Mouse (Mus musculus) heart, embryonic 12.5 days (tissue): ENCODE measurements around the gene Heyl. TPM values are rescaled to one million over a fixed set of nuclear protein-coding genes. Genes with fewer than 3 reads are reported as not detected.

Source experiments
- ATAC-seq: fragments of 200-750 bp; cut with Nextera tagmentation; 2 replicates; pipeline ENCODE4 v1.8.0; 2017; ENCODE audit warnings: moderate TSS enrichment, moderate library complexity; ENCODE audit not compliant: insufficient number of reproducible peaks, low FRiP score
- H3K27ac ChIP-seq: fragments of 300-500 bp; sonication (generic); 2 replicates; pipeline ENCODE4 v1.5.1; 2016; ENCODE audit warnings: mild to moderate bottlenecking, moderate library complexity; ENCODE audit not compliant: poor library complexity, severe bottlenecking
- H3K27me3 ChIP-seq: fragments of 300-500 bp; sonication (generic); replicated peaks from 2 replicates; pipeline ENCODE4 v1.6.1; 2016; ENCODE audit warnings: mild to moderate bottlenecking, moderate library complexity
- H3K36me3 ChIP-seq: fragments of 300-500 bp; sonication (generic); 2 replicates; pipeline ENCODE4 v1.6.1; 2016; ENCODE audit warnings: mild to moderate bottlenecking, moderate library complexity
- H3K4me1 ChIP-seq: fragments of 300-500 bp; sonication (generic); replicated peaks from 2 replicates; pipeline ENCODE4 v1.6.1; 2016; ENCODE audit warnings: mild to moderate bottlenecking
- H3K4me2 ChIP-seq: fragments of 300-500 bp; sonication (generic); 2 replicates; pipeline ENCODE4 v1.6.1; 2016; ENCODE audit warnings: mild to moderate bottlenecking, moderate library complexity
- H3K4me3 ChIP-seq: fragments of 300-500 bp; sonication (generic); 2 replicates; pipeline ENCODE4 v1.5.1; 2016; ENCODE audit warnings: mild to moderate bottlenecking
- H3K9ac ChIP-seq: fragments of 300-500 bp; sonication (generic); 2 replicates; pipeline ENCODE4 v1.6.1; 2016; ENCODE audit warnings: mild to moderate bottlenecking, moderate library complexity
- H3K9me3 ChIP-seq: fragments of 300-500 bp; sonication (generic); replicated peaks from 2 replicates; pipeline ENCODE4 v1.6.1; 2016; ENCODE audit warnings: mild to moderate bottlenecking, moderate library complexity
- WGBS: fragments of 180-500 bp; shearing (Covaris S2); methylation state at CpG from one replicate; pipeline ENCODE4 v1.1.7; 2016; 5-methylcytosine and 5-hydroxymethylcytosine counted together
- polyA plus RNA-seq: library from polyadenylated mRNA; unstranded; fragments of >200 nt; fragmentation: Nextera tagmentation; extraction: Ambion mirVana; gene quantifications from 2 replicates; pipeline ENCODE4 v1.2.1, GENCODE M21; 2016

Gene Heyl
- polyA plus RNA-seq, 1 experiment from 2014 or later = 7.3 TPM

DNA sequence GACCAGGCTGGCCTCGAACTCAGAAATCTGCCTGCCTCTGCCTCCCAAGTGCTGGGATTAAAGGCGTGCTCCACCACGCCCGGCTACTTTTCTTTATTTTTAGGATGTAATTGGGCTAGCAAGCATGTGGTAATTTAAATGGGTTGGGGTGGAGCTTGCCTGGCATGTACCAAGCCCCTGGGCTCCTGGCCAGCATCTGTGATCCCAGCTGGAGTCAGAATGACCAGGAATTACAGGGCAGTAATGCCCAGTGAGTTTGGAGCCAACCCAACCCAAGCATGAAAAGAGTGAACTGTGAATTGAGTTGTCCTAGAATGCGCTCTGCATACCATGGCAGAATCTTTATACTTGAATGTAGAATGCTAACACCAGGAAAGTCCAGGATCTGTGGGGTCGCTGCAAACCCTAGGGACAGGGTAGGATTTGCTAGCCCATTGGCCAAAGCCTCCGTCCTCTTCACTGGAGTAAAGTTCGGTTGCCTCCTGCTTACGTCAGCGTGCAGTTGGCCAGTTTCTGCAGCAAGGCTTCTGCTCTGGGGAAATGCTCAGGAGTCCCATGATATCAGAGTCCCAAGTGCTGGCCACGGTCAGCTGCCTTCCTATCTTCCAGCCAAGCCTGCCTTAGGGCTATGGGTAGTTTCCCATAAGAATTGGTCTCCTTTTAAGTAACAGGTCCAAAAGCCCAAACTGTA, 65.8 kb downstream of the Heyl start:
- Histone ChIP-seq H3K36me3 (peaks cover 93% of the 10 kb centered on the region), H3K4me2 (no peak overlapping the region), H3K9ac (no peak overlapping the region), H3K27me3 (no peaks in the 10 kb centered on the region), H3K4me1 (no peaks in the 10 kb centered on the region), H3K4me3 (no peak overlapping the region), H3K9me3 (0 out of 2 replicates have a peak, but pooled peaks cover 5% of the 10 kb centered on the region), H3K27ac (no peak overlapping the region)
- WGBS = 93% methylated on average over 11 of the region's 11 CpGs
- ATAC-seq = no peak

Other genes starting within 250 kb of the Heyl start
- gene Mycl, start 237.9 kb upstream of the Heyl start, polyA plus RNA-seq = 0.74 and 1.2 TPM in 2 replicates
- gene Trit1, start 217.0 kb upstream of the Heyl start, polyA plus RNA-seq = 13.4 and 14.3 TPM in 2 replicates
- 0.17 TPM in 1 of 2 replicates, not detected in the other for gene Bmp8b, start 128.4 kb upstream of the Heyl start, polyA plus RNA-seq
- gene Oxct2b, start 117.3 kb upstream of the Heyl start, polyA plus RNA-seq = not detected in 2 replicates
- gene Ppie, start 93.6 kb upstream of the Heyl start, polyA plus RNA-seq = 54.0 and 59.3 TPM in 2 replicates
- 1.6 TPM in 2 replicates for gene Hpcal4, start 50.3 kb upstream of the Heyl start, polyA plus RNA-seq
- gene Nt5c1a, start 32.1 kb upstream of the Heyl start, polyA plus RNA-seq = 0.92 TPM in 2 replicates
- 62.7 and 63.0 TPM in 2 replicates for gene Pabpc4, start 28.8 kb downstream of the Heyl start, polyA plus RNA-seq
- gene Oxct2a, start 90.1 kb downstream of the Heyl start, polyA plus RNA-seq = not detected in 2 replicates
- 0.14 and 0.31 TPM in 2 replicates for gene Bmp8a, start 109.7 kb downstream of the Heyl start, polyA plus RNA-seq